In genomic region chr9:88424356-88424755, GRCm38 (mm10) we compare ENCODE assay signal across 22 mouse cellular contexts. TPM values are rescaled to one million over a fixed set of nuclear protein-coding genes. Genes with fewer than 3 reads are reported as not detected.
"Had no signal": no experiment of that assay in that cellular context is flagged by ENCODE, and none has a peak within 500 bp of the region (broad histone marks: within the 10 kb centered on the region; RNA-seq: fewer than 3 reads in every experiment).

No protein-coding gene starts in this region.

- H3K27me3 ChIP-seq: liver, embryonic 15.5 days; lung, embryonic 15.5 days; megakaryocyte, embryonic 14.5 days; midbrain, embryonic 12.5 days; neural tube, embryonic 13.5 days; neural tube, embryonic 15.5 days had no signal

- H3K4me2 ChIP-seq: liver, embryonic 15.5 days; lung, embryonic 15.5 days; midbrain, embryonic 12.5 days; neural tube, embryonic 13.5 days; neural tube, embryonic 15.5 days had no signal

- DNase-seq: liver, postnatal 0 days; lung, adult 2 months; lung, postnatal 14 days; lung, postnatal 36 days; midbrain, embryonic 14.5 days; right cerebral cortex, postnatal 14 days; thymus, adult 18-20 months; thymus, postnatal 14 days; thymus, postnatal 36 days had no signal

- H3K4me3 ChIP-seq: liver, embryonic 15.5 days; lung, embryonic 15.5 days; megakaryocyte, embryonic 14.5 days; midbrain, embryonic 12.5 days; myocyte; neural tube, embryonic 13.5 days; neural tube, embryonic 15.5 days had no signal

- H3K4me1 ChIP-seq: liver, embryonic 15.5 days; lung, embryonic 15.5 days; midbrain, embryonic 12.5 days; neural tube, embryonic 13.5 days; neural tube, embryonic 15.5 days had no signal

- H3K9me3 ChIP-seq: liver, embryonic 15.5 days; lung, embryonic 15.5 days; megakaryocyte, embryonic 14.5 days; neural tube, embryonic 13.5 days; neural tube, embryonic 15.5 days had no signal

- ATAC-seq: liver, postnatal 0 days; lung, postnatal 0 days; midbrain, embryonic 16.5 days had no signal

- H3K9ac ChIP-seq: liver, embryonic 15.5 days; liver, postnatal 0 days; lung, embryonic 15.5 days; midbrain, embryonic 12.5 days; neural tube, embryonic 13.5 days; neural tube, embryonic 15.5 days had no signal

- H3K27ac ChIP-seq: liver, embryonic 15.5 days; lung, embryonic 15.5 days; macrophage; midbrain, embryonic 12.5 days; neural tube, embryonic 13.5 days; neural tube, embryonic 15.5 days had no signal

RNA-seq across cellular contexts. Expression of gene Gm20537, which starts 32.1 kb away (rescaled TPM):
- total RNA-seq: megakaryocyte progenitor cell, adult 5-6 weeks had no signal
- polyA plus RNA-seq: lung, postnatal 0 days; macrophage; midbrain, embryonic 14.5 days; myocyte; neural tube, embryonic 13.5 days; spleen, adult 2 months; thymus, postnatal 0 days had no signal
